ENCODE assay signal across 8 mouse cellular contexts in genomic region chr9:100446059-100446686, GRCm38 (mm10). TPM values are rescaled to one million over a fixed set of nuclear protein-coding genes. Genes with fewer than 3 reads are reported as not detected.
DNase-seq lines count a peak whose midpoint lies in the region; ATAC-seq and TF ChIP-seq lines count a peak whose summit lies in the region.

No protein-coding gene starts in this region.

- H3K4me2 ChIP-seq in heart, embryonic 13.5 days, result peak overlapping the region; percentile 89
- peak overlapping the region; percentile 75 for H3K4me2 ChIP-seq in liver, embryonic 14.5 days (ENCODE audit: low read depth)

- no peak overlapping the region for H3K27ac ChIP-seq in brown adipose tissue, adult 24 weeks (replicated peaks; ENCODE audit: low read depth, low read length)
- 0 out of 2 replicates have a peak overlapping the region, but pooled peaks have one; percentile 21 for H3K27ac ChIP-seq in heart, embryonic 13.5 days (replicated peaks)
- no peak overlapping the region for H3K27ac ChIP-seq in liver, embryonic 14.5 days
- no peak overlapping the region for H3K27ac ChIP-seq in testis, adult 2 months (ENCODE audit: control insufficient read depth, insufficient read depth, low read depth, low read length)

- peak; percentile 78 for DNase-seq in ES-CJ7 (ENCODE audit: low read depth, low spot score)
- peak; percentile 81 for DNase-seq in kidney, postnatal 14 days
- DNase-seq in liver, embryonic 14.5 days (ENCODE audit: low read depth in 3 of 3, low spot score in 3 of 3), result peak; percentile 16 to 30 (median 20)
- peak; percentile 84 for DNase-seq in neural tube, embryonic 10.5 days (ENCODE audit: extremely low spot score, low spot score)

- ATAC-seq in heart, embryonic 13.5 days (ENCODE audit: extremely low read depth, insufficient number of reproducible peaks, low FRiP score, low TSS enrichment), result no peak
- peak; percentile 76; the same call in 1 of the 2 replicates for ATAC-seq in liver, embryonic 14.5 days (ENCODE audit: insufficient read depth)

- no peaks in the 10 kb centered on the region for H3K4me1 ChIP-seq in brown adipose tissue, adult 24 weeks (ENCODE audit: control insufficient read depth, insufficient read depth, insufficient read length, low read length)
- peaks cover 5% of the 10 kb centered on the region for H3K4me1 ChIP-seq in erythroblast, embryonic 14.5 days (ENCODE audit: control insufficient read depth)
- H3K4me1 ChIP-seq in heart, embryonic 13.5 days, result peaks cover 8% of the 10 kb centered on the region; the same call in 1 of the 2 replicates
- no peaks in the 10 kb centered on the region for H3K4me1 ChIP-seq in liver, embryonic 14.5 days (replicated peaks; ENCODE audit: control insufficient read depth in 2 of 2, insufficient read depth in 2 of 2, low read length in 1 of 2)
- H3K4me1 ChIP-seq in testis, adult 2 months (ENCODE audit: control insufficient read depth, insufficient read depth, low read length), result peaks cover 8% of the 10 kb centered on the region

- no peaks in the 10 kb centered on the region for H3K9me3 ChIP-seq in erythroblast, embryonic 14.5 days (ENCODE audit: control insufficient read depth, low read length)
- no peaks in the 10 kb centered on the region for H3K9me3 ChIP-seq in heart, embryonic 13.5 days
- H3K9me3 ChIP-seq in liver, embryonic 14.5 days (ENCODE audit: control insufficient read depth, low read length), result no peaks in the 10 kb centered on the region

- no peaks in the 10 kb centered on the region for H3K36me3 ChIP-seq in erythroblast, embryonic 14.5 days (ENCODE audit: control insufficient read depth)
- no peaks in the 10 kb centered on the region for H3K36me3 ChIP-seq in heart, embryonic 13.5 days
- H3K36me3 ChIP-seq in liver, embryonic 14.5 days (replicated peaks; ENCODE audit: control insufficient read depth, insufficient read depth, low read depth), result no peaks in the 10 kb centered on the region
- H3K36me3 ChIP-seq in testis, adult 2 months (ENCODE audit: control insufficient read depth, insufficient read depth, low read length), result no peaks in the 10 kb centered on the region

- peak overlapping the region; percentile 72 for H3K9ac ChIP-seq in heart, embryonic 13.5 days
- H3K9ac ChIP-seq in liver, embryonic 14.5 days (replicated peaks), result 0 out of 2 replicates have a peak overlapping the region, but pooled peaks have one; percentile 23

- H3K4me3 ChIP-seq in brown adipose tissue, adult 24 weeks (ENCODE audit: insufficient read depth, low read depth, low read length), result peak overlapping the region; percentile 56
- peak overlapping the region; percentile 56 for H3K4me3 ChIP-seq in erythroblast, embryonic 14.5 days (replicated peaks)
- H3K4me3 ChIP-seq in heart, embryonic 13.5 days, result peak overlapping the region; percentile 61
- peak overlapping the region; percentile 48 to 54 for H3K4me3 ChIP-seq in liver, embryonic 14.5 days (ENCODE audit: insufficient read depth in 1 of 2, low read depth in 2 of 2, low read length in 2 of 2)
- H3K4me3 ChIP-seq in testis, adult 2 months (ENCODE audit: control insufficient read depth, low read depth, low read length), result peak overlapping the region; percentile 83

- peak; percentile 86 for TF ChIP-seq CTCF in liver, embryonic 14.5 days (IDR thresholded peaks at IDR 0.05; ENCODE audit: low read depth)
- peak; percentile 89 for TF ChIP-seq CTCF in testis, adult 2 months (IDR thresholded peaks at IDR 0.05; ENCODE audit: control insufficient read depth, insufficient read depth, insufficient replicate concordance, low read depth, low read length)

- TF ChIP-seq EP300 in liver, embryonic 14.5 days (IDR thresholded peaks at IDR 0.05; ENCODE audit: low read depth), result no peak

- WGBS in heart, embryonic 13.5 days, result under 1% methylated on average over 32 of the region's 32 CpGs
- 1% methylated on average over 32 of the region's 32 CpGs for WGBS in liver, embryonic 14.5 days (ENCODE audit: insufficient replicate concordance)

- H3K27me3 ChIP-seq in erythroblast, embryonic 14.5 days (ENCODE audit: control insufficient read depth), result peaks cover 7% of the 10 kb centered on the region
- peaks cover 22% of the 10 kb centered on the region; the same call in 1 of the 2 replicates for H3K27me3 ChIP-seq in heart, embryonic 13.5 days (replicated peaks)
- no peaks in the 10 kb centered on the region for H3K27me3 ChIP-seq in liver, embryonic 14.5 days (ENCODE audit: control insufficient read depth, insufficient read depth, low read length)
- H3K27me3 ChIP-seq in testis, adult 2 months (ENCODE audit: control insufficient read depth, insufficient read depth, low read length), result no peaks in the 10 kb centered on the region

- TF ChIP-seq POLR2A in testis, adult 2 months (IDR thresholded peaks at IDR 0.05; ENCODE audit: control insufficient read depth, low read depth, low read length), result no peak

RNA-seq across cellular contexts. Expression of gene Il20rb, which starts 40.4 kb away (rescaled TPM):
- polyA plus RNA-seq in brown adipose tissue, adult 24 weeks (2012; ENCODE audit: insufficient read depth, insufficient read length, missing spikeins), result 1.3 TPM in 1 of 2 replicates, not detected in the other
- polyA plus RNA-seq in erythroblast, embryonic 14.5 days (2012), result 0.04 and 0.08 TPM in 2 replicates
- 0.41 and 0.68 TPM in 2 replicates for polyA plus RNA-seq in heart, embryonic 13.5 days (2015; fragmentation: Nextera tagmentation; extraction: Ambion mirVana)
- 0.73 TPM in 2 replicates for polyA plus RNA-seq in liver, embryonic 14.5 days (2012; rRNA removed)
- 0.11 and 0.29 TPM in 2 replicates for polyA plus RNA-seq in liver, embryonic 14.5 days (2014; fragmentation: Nextera tagmentation; extraction: Ambion mirVana)
- polyA plus RNA-seq in testis, adult 2 months (2012; rRNA removed), result 1.5 and 2.1 TPM in 2 replicates

Comparison
In these comparisons a context has a peak if more than half of its experiments do, and no peak if none do; other contexts are left out.
1. DNase-seq: peak in every context shown above with its lines; median percentile 84 in neural tube, embryonic 10.5 days; 81 in kidney, postnatal 14 days; 78 in ES-CJ7; 20 in liver, embryonic 14.5 days.